Mouse (Mus musculus) lung, embryonic 14.5 days (tissue): ENCODE measurements around the gene Tjp2. TPM values are rescaled to one million over a fixed set of nuclear protein-coding genes. Genes with fewer than 3 reads are reported as not detected.

Experiments
- ATAC-seq: fragments of 200-750 bp; cut with Nextera tagmentation; 2 replicates; pipeline ENCODE4 v1.8.0; 2017; ENCODE audit warnings: mild to moderate bottlenecking, moderate TSS enrichment, moderate library complexity; ENCODE audit not compliant: insufficient read depth
- DNase-seq: peaks from one replicate; pipeline ENCODE4 v3.0.0-alpha.2; 2015
- H3K27ac ChIP-seq: fragments of 300-500 bp; sonication (generic); 2 replicates; pipeline ENCODE4 v1.5.1; 2014; ENCODE audit warnings: low read depth, mild to moderate bottlenecking, moderate library complexity
- H3K27me3 ChIP-seq: fragments of 300-500 bp; sonication (generic); 2 replicates; pipeline ENCODE4 v1.6.1; 2014; ENCODE audit warnings: low read length, control low read depth; ENCODE audit not compliant: insufficient read depth
- H3K36me3 ChIP-seq: fragments of 300-500 bp; sonication (generic); 2 replicates; pipeline ENCODE4 v1.6.1; 2014; ENCODE audit warnings: control low read depth; ENCODE audit not compliant: insufficient read depth
- H3K4me1 ChIP-seq: fragments of 300-500 bp; sonication (generic); 2 replicates; pipeline ENCODE4 v1.6.1; 2014; ENCODE audit warnings: antibody characterized with exemption, control low read depth; ENCODE audit not compliant: insufficient read depth
- H3K4me2 ChIP-seq: fragments of 300-500 bp; sonication (generic); 2 replicates; pipeline ENCODE4 v1.6.1; 2014; ENCODE audit warnings: mild to moderate bottlenecking
- H3K4me3 ChIP-seq: fragments of 300-500 bp; sonication (generic); 2 replicates; pipeline ENCODE4 v1.5.1; 2014; ENCODE audit warnings: low read depth, low read length
- H3K9ac ChIP-seq: fragments of 300-500 bp; sonication (generic); 2 replicates; pipeline ENCODE4 v1.6.1; 2014
- H3K9me3 ChIP-seq: fragments of 300-500 bp; sonication (generic); 2 replicates; pipeline ENCODE4 v1.6.1; 2016; ENCODE audit warnings: low read depth, low read length, control low read depth
- CTCF ChIP-seq: IDR thresholded peaks from 2 replicates; pipeline ENCODE4 v1.5.1; 2016; ENCODE audit warnings: antibody characterized with exemption, low read depth
- WGBS: fragments of 180-500 bp; shearing (Covaris S2); extraction: QIAGEN DNeasy Blood & Tissue Kit; methylation state at CpG from one replicate; pipeline ENCODE4 v1.1.7; 2014; 5-methylcytosine and 5-hydroxymethylcytosine counted together
- polyA plus RNA-seq: library from polyadenylated mRNA; unstranded; fragments of >200 nt; fragmentation: Nextera tagmentation; extraction: Ambion mirVana; gene quantifications from 2 replicates; pipeline ENCODE4 v1.2.1, GENCODE M21; 2014

Gene Tjp2
- polyA plus RNA-seq, 1 experiment from 2014 or later, result 40.0 TPM

DNA sequence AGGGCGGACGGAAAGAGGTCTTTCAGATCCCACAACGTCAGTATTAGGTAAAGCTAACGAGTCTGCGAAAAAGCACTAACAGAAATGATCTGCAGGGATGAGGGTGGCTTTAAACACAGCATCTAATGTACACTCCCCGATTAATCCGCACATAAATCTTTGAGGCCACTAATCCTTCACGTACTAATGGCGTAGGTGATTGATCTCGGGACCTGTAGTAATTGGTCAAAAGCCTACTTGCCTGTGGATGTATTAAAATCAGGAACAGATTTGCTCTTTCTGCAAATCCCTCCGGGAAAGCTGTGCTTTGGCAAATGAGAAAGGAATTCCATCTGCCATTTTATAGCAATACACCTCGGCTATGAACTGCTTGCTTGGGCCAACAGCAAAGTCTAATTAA, 24.3 kb downstream of the Tjp2 start:
- no peak overlapping the region for H3K27ac ChIP-seq
- DNase-seq (no peak), ATAC-seq (no peak)
- no peaks in the 10 kb centered on the region for H3K27me3 ChIP-seq
- no peak overlapping the region for H3K4me3 ChIP-seq
- no peaks in the 10 kb centered on the region for H3K36me3 ChIP-seq
- TF ChIP-seq CTCF, result no peak
- H3K4me2 ChIP-seq, result no peak overlapping the region
- no peaks in the 10 kb centered on the region for H3K9me3 ChIP-seq
- WGBS, result 78% methylated on average over 12 of the region's 12 CpGs
- no peaks in the 10 kb centered on the region for H3K4me1 ChIP-seq
- no peak overlapping the region for H3K9ac ChIP-seq

DNA sequence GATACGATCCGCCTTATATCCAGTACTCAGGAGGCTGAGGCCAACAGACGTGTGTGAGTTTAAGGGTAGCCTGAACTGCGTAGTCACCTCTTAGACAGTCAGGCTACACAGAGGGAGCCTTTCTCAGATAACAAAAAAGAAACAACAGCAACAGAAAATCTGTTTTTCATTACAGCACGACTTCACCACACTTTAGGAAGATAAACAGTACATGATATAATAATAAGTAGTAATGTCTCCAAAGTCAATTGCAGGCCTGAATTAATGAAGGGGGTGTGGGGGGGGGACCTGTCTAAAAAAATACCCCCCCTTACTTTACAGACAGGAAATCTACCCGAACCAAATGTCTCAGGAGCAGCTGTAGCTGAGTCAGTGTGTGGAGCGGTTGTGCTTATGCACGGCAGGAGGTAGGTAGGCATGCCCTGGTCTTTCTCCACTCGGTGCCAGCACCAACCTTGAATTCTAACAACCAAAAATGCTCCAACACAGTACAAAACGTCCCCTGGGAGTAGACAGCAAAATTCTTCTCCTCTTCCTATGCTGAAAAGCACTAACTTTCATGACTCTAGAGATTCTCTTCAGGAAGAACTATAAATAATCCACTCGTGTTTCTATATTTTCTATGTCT, 26.0 kb downstream of the Tjp2 start:
- Histone ChIP-seq H3K9me3 (0 out of 2 replicates have a peak, but pooled peaks cover 4% of the 10 kb centered on the region), H3K36me3 (no peaks in the 10 kb centered on the region), H3K4me1 (no peaks in the 10 kb centered on the region), H3K27ac (no peak overlapping the region), H3K4me2 (no peak overlapping the region), H3K4me3 (no peak overlapping the region), H3K9ac (no peak overlapping the region), H3K27me3 (no peaks in the 10 kb centered on the region)
- DNase-seq (no peak), ATAC-seq (no peak)
- WGBS, result 63% methylated on average over 11 of the region's 11 CpGs
- no peak for TF ChIP-seq CTCF

DNA sequence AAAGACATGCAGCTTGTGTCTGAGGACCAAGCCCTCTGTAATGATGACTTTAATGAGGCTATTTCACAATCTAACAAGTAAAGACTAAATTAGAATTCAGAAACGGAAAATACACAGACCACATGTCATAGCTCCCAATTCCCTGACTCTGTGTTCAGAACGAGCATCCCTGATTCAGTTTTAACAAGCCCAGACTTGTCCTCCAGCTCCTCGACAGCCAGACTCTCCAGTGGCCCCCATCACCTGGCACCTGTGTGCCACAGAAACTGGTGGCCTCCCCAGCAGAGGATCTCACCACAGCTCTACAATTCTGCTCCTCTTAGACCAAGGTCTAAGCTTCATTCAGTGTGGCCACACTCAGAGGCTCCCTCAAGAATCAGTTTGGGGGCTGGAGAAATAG, 27.5 kb downstream of the Tjp2 start:
- TF ChIP-seq CTCF, result no peak
- H3K9me3 ChIP-seq, result 0 out of 2 replicates have a peak, but pooled peaks cover 4% of the 10 kb centered on the region
- no peaks in the 10 kb centered on the region for H3K27me3 ChIP-seq
- no peak overlapping the region for H3K9ac ChIP-seq
- DNase-seq, result no peak
- H3K27ac ChIP-seq, result no peak overlapping the region
- no peak for ATAC-seq
- H3K36me3 ChIP-seq, result no peaks in the 10 kb centered on the region
- no peak overlapping the region for H3K4me3 ChIP-seq
- H3K4me2 ChIP-seq, result no peak overlapping the region
- WGBS, result 56% methylated on average over 3 of the region's 3 CpGs
- H3K4me1 ChIP-seq, result no peaks in the 10 kb centered on the region

DNA sequence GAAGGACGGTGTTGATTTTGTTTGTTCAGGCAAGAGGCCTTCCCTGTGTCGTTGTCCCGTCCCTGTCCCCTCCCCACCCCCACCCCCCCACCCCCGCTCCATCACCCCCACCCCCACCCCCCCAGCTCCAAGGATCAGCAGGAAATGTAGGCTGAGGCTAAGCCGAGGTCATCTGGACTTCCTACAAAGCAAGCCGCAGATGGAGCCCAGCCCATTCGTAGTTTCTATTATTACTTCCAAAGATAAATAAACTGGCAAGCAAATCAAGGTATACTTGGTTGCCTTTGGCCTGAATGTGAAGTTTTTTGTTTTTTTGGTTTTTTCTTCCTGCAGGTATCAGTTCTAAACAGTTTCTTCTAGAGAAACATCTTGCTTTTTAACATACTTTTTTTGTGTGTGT, 29.6 kb downstream of the Tjp2 start:
- Histone ChIP-seq H3K4me3 (no peak overlapping the region), H3K9me3 (0 out of 2 replicates have a peak, but pooled peaks cover 4% of the 10 kb centered on the region), H3K9ac (no peak overlapping the region), H3K36me3 (no peaks in the 10 kb centered on the region), H3K27ac (no peak overlapping the region), H3K4me2 (no peak overlapping the region), H3K27me3 (no peaks in the 10 kb centered on the region), H3K4me1 (no peaks in the 10 kb centered on the region)
- ATAC-seq, result no peak
- TF ChIP-seq CTCF, result no peak
- WGBS, result 39% methylated on average over 7 of the region's 7 CpGs
- DNase-seq, result peak; percentile 44

DNA sequence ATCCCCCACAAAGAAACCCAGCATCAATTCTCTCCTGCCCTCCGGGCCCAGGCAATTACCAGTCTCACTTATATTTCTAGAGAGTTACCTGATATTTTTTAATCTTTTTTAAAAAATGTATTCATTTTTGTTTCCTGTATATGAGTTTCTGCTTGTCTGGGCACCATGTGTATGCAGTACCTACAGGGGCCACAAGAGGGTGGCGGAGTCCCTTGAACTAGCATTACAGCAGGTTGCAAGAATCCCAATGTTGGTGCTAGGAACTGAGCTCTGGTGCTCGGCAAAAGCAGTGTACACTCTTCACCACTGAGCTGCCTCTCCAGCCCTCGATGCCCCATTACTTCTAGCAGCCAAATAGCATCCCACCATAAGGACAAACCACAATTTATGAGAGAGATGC, 30.6 kb downstream of the Tjp2 start:
- Histone ChIP-seq H3K4me2 (no peak overlapping the region), H3K27ac (no peak overlapping the region), H3K27me3 (no peaks in the 10 kb centered on the region), H3K9me3 (0 out of 2 replicates have a peak, but pooled peaks cover 4% of the 10 kb centered on the region), H3K9ac (no peak overlapping the region), H3K4me3 (no peak overlapping the region), H3K4me1 (no peaks in the 10 kb centered on the region), H3K36me3 (no peaks in the 10 kb centered on the region)
- ATAC-seq (no peak), DNase-seq (no peak)
- peak; percentile 55 for TF ChIP-seq CTCF
- WGBS, result 97% methylated on average over 4 of the region's 4 CpGs

DNA sequence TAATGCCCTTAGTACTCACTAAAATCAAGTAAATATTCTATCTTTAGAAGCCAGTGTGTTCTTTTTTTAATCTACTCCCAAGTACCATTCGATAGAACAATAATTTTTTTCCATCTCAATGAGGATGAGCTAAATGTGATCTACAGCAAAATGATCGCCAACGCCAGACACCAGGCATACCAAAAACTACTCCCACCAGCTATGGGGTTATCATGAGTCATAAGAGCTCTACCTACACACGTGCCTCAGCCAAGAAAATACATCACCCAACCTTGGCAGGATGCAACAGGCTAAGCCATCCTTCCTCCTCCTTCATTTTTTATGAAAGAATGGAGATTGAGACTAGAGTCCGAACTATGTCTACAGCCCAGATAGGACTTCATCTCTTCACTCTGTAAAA, 31.9 kb downstream of the Tjp2 start:
- no peak for DNase-seq
- no peaks in the 10 kb centered on the region for H3K36me3 ChIP-seq

DNA sequence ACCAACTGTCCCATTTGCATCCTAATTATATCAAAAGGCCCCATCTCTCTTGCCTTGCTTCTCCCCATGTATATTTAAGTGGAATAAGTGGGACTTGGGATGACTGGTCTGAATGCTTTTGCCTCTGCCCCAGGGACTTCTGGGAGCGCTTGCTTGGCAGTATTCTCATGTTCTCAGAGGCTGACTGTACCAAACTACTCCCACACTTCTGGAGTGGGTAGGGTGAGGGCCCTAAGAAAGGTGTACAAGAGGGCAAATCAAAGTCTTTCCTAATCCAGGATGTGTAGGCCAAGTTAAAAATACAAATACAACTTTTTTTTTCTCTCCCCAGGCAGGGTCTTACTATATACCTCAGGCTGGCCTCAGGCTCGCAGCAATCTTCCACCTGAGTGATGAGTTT, 37.0 kb downstream of the Tjp2 start:
- Histone ChIP-seq H3K9me3 (no peaks in the 10 kb centered on the region), H3K9ac (no peak overlapping the region), H3K36me3 (no peaks in the 10 kb centered on the region), H3K27ac (no peak overlapping the region), H3K4me1 (no peaks in the 10 kb centered on the region), H3K27me3 (no peaks in the 10 kb centered on the region), H3K4me3 (no peak overlapping the region), H3K4me2 (no peak overlapping the region)
- TF ChIP-seq CTCF, result no peak
- DNase-seq (no peak), ATAC-seq (no peak)
- 83% methylated on average over 2 of the region's 2 CpGs for WGBS

More for the DNA sequence above, 31.9 kb downstream of the Tjp2 start:
- H3K9ac ChIP-seq, result no peak overlapping the region
- no peak for TF ChIP-seq CTCF
- H3K4me1 ChIP-seq, result no peaks in the 10 kb centered on the region
- 0 out of 2 replicates have a peak, but pooled peaks cover 4% of the 10 kb centered on the region for H3K9me3 ChIP-seq
- H3K27me3 ChIP-seq, result no peaks in the 10 kb centered on the region
- 86% methylated on average over 5 of the region's 5 CpGs for WGBS
- H3K27ac ChIP-seq, result no peak overlapping the region
- ATAC-seq, result no peak
- no peak overlapping the region for H3K4me2 ChIP-seq
- H3K4me3 ChIP-seq, result no peak overlapping the region
